Mouse (Mus musculus) brain, embryonic 14.5 days (tissue): ENCODE results near the gene Gpr158. TPM values are rescaled to one million over a fixed set of nuclear protein-coding genes. Genes with fewer than 3 reads are reported as not detected.
"Not testable (repeated sequence)": the region's sequence is repeated elsewhere in the genome, so short reads cannot be mapped to it uniquely, and the experiment has no call there.

Source experiments
- DNase-seq: peaks from one replicate; pipeline ENCODE4 v3.0.0-alpha.2; 2011; ENCODE audit warnings: low read depth
- CTCF ChIP-seq: fragments of 200-500 bp; IDR thresholded peaks from 2 replicates; pipeline ENCODE4 v1.5.1; 2012; ENCODE audit warnings: inconsistent platforms, mild to moderate bottlenecking, moderate library complexity, borderline replicate concordance; ENCODE audit not compliant: insufficient read depth, insufficient read length; ENCODE audit errors: extremely low read depth
- POLR2A ChIP-seq: fragments of 200-500 bp; IDR thresholded peaks from 2 replicates; pipeline ENCODE4 v1.6.1; 2012; ENCODE audit warnings: mild to moderate bottlenecking, inconsistent platforms, borderline replicate concordance; ENCODE audit not compliant: poor library complexity, insufficient read depth, insufficient read length, severe bottlenecking; ENCODE audit errors: extremely low read depth
- polyA plus RNA-seq: library from polyadenylated mRNA; depleted of rRNA; stranded (reverse); fragments of >200 nt; gene quantifications from 2 replicates; pipeline ENCODE4 v1.2.3, GENCODE M21; 2012

Gpr158 gene
- polyA plus RNA-seq, 1 experiment = 4.5 TPM

DNA sequence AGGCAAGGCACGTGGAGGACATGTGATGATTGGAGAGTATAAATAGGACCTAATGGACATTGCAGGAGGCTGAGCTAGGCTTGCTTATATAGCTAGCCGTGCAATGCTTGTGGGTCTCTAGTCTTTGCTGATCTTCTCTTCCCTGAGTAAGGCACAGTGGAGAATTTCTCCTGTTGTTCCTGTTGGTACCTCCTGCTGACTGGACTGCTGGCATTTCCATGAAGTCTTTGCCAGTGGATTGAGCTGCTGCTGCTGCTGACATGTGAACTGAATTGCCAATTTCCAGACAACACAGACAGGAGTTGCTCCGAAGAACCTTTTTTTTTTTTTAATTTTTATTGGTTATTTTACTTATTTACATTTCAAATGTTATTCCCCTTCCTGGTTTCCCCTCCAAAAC lies 41.5 kb downstream of the Gpr158 start:
- TF ChIP-seq POLR2A = no peak
- no peak for TF ChIP-seq CTCF
- no peak for DNase-seq

DNA sequence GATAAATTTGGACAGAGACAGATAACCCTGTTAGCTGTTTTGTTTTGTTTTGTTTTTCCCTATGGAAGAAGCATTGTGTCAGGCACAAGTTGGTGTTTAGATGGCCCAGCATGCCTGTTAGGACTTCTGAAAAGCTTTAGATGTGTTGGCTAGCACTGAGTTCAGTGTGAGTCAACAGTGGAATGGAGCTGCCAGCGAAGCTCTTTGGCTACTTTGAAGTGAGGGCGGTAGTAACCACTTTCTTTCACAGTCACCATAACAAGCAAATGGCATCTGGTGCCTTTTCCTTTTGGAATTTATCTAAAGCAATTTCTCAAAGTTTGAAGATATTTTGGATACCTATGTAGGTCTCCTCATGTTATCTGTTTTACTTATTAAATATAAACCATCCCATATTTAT lies 62.9 kb downstream of the Gpr158 start:
- DNase-seq = no peak
- TF ChIP-seq CTCF (no peak), POLR2A (no peak)

DNA sequence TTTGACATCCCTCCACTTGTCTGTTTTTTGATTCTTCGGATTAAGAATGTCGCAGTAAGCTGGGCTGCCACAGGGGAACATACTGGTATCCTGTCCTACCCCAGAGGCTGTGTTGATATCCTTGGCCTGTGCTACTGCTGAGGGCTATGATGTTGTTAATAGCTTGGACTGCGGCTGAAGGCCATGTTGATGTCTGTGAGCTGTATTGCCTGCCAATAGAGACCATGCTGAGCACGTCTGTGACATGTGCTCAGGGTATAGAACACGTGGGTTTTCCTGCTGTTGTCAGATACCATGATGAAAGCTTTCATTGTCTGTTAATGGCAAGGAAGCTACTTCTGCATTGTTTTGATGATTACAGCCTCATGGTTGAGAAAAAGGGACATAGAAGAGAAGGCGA lies 63.8 kb downstream of the Gpr158 start:
- TF ChIP-seq POLR2A (no peak), CTCF (no peak)
- DNase-seq = peak; percentile 33

DNA sequence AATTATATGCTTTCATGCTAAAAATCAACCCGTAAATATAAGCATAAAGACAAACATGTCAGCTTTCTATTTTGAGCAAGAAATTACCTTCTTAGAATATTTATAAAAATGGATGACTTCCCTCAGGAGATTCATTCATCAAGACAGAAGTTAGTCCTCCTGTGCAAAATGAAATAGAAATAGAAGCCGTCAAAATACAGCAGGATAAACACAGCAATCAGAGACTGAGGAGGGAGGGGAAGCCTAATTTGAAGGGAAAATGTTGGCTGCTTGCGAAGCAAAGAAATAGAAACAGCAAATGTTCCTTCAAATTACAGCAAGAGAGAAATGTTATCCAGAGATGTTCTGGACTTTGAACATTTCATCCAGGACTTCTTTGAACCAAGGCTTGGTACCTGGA lies 72.3 kb downstream of the Gpr158 start:
- TF ChIP-seq POLR2A (no peak), CTCF (no peak)
- no peak for DNase-seq

DNA sequence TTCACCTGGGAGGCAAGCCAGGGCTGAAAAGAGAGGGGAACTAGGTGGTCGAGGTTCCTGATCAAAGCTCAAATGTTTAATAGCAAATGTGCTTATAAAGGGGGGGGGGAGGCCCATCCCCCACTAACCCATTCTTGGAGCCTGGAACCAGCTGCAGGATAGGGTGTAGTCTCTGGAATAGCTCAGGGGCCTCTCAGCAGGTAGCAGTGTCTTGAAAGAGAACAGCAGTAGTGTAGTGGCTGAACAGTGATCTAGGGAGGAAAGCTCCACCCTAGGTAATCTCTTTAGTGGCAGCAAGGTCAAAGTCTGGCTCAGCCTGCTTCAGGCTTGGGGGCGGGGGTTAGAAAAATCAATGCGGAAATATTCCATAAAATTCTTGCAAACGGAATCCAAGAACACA lies 93.3 kb downstream of the Gpr158 start:
- DNase-seq = not testable (repeated sequence)

DNA sequence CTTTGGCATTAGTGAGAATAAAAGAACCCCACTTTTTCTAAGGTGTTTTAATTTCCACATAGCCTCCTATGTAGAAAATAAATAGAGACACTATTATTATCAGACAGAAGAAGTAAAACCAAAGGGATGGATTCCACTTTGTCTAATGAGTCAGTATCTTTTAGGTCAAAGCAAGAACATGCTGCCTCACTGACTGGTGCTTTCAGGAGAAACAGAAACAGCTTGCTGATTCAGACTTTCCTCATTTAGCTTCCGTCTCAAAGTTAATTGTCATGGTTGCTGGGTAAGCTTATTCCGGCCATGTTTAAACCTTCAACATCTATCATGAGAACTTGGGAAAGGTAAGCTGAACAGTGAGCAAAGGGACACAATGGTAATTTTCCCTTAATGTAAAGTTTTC lies 107.6 kb downstream of the Gpr158 start:
- TF ChIP-seq CTCF (no peak), POLR2A (no peak)
- DNase-seq = no peak

DNA sequence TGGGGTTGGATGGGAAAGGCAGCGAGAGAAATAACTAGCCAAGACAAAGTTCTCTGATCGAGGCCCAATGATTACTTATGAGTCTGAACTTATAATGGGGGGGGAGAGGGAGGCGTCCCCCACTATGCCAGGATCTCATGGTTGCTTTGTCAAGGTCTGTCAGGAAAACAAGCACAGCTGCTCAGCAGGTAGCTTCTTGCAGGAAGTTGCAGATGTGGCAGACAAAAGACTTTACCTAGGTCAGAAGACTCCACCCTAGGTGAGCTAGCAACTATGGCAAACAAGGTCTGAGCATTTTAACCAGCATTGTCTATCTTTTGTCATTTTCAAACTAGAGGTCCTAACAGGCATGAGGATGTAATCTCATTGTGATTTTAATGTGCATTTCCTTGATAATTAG lies 129.5 kb downstream of the Gpr158 start:
- no peak for DNase-seq
- TF ChIP-seq CTCF (no peak), POLR2A (no peak)

DNA sequence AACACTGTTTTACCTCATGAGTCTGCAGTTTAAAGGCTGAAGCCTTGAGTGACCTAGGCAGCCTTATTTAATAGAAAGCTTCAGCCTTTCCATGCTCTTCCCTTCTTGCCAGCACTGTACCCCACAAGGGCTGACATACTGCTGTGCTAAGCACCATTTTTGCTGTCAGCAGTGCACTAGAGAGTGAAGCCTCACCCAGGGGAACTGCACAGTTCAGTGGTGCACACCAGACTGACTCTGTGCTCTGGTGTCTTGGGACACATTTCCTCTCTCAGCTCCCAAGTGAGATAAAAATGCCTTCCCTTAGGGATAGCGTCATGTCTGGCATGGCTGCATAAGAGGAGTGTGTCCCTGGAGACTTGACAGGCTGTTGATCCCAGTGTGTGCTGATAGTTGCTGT lies 130.6 kb downstream of the Gpr158 start:
- no peak for TF ChIP-seq CTCF
- TF ChIP-seq POLR2A = no peak
- DNase-seq = peak; percentile 3

DNA sequence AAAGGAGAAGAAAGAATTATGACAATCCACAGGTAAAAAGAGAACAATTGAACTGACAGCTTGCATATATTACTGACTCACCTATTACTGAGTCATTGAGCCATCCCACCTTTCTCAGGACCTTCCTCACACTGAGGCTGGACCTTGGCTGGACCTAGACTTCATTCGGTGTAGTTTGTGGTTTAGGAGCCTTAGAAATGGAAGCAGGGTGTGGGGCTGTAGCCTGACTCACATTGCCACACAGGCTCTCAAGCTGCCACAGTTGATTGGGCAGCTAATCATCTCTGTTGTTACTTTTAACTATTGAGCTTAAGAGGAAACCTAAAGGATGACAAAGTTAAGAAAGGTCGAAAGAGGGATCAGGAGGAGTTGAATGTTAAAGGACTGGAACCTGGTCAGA lies 132.1 kb downstream of the Gpr158 start:
- no peak for TF ChIP-seq CTCF
- no peak for TF ChIP-seq POLR2A
- no peak for DNase-seq

DNA sequence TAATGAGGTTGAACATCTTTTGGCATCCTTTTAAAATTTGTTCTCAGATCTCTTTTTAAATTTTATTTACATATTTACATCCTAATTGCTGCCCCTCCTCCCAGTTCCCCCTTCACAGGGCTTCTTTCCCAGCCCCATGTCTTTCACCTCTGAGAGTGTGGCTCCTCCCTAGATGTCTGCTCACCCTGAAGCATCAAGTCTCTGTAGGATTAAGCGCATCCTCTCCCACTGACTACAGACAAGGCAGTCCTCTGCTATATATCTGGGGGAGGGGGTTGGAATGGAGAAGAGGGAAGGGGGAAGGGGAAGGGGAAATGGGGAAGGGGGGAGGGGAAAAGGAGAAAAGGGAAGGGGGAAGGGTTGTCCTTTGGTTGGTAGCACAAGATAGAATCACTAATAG lies 140.1 kb downstream of the Gpr158 start:
- no peak for TF ChIP-seq POLR2A
- no peak for TF ChIP-seq CTCF
- peak; percentile 4 for DNase-seq

DNA sequence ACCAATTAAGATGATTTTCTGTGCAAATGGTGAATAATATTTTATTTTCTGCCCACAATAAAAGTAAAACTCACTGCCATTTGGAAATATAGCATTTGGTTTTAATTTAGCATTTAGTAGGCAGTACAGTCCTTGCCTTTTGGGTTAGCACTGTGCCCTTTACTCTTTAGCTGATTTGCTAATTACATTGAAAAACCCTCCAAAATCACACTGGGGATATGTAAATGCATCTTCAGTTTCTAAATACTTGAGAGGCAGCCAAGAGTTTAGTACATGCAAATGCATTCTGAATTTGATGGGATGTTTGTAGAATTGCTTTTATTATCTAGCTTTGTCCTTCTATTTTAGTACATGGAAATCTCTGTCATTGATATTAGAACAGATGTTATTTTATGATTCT lies 163.4 kb downstream of the Gpr158 start:
- peak; percentile 70 for DNase-seq
- TF ChIP-seq POLR2A (no peak), CTCF (no peak)

DNA sequence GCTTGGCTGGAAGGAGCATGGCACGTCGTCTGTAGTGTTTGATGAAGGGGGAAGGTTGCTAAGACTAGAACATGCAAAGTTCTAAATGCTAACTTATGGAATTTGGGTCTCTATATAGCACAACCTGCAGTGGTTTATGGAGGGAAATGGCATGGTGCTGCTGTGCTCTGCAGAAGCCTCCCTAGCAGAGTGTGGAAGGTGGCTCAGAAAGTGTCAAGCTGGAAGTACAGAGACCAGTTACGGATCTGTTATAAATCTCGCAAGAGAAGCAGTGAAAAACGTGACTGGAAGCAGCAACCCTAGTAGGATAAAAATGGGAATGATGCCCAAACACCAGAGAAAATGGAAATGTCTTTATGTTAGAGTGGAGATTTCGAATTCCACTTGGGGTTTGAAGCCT lies 251.8 kb downstream of the Gpr158 start:
- no peak for DNase-seq
- TF ChIP-seq CTCF = no peak
- no peak for TF ChIP-seq POLR2A

DNA sequence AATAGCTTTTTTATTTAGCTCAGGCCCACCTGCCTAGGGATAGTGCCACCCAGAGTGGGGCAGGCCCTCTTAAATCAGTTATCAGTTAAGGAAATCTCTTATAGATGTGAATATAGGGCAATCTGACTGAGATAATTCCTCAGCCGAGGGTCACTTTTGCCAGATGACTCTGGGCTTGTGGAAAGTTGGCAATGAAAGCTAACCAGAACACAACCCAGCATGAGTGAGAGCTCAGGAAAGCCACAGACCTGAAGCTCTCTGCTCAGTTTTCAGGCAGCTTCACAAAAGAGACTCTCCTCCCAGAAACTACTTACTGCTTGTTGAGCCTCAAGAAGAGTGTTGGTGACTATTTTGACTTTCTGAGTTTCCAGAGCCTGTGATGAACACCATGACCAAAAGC lies 264.8 kb downstream of the Gpr158 start:
- TF ChIP-seq CTCF (no peak), POLR2A (no peak)
- no peak for DNase-seq
